ENCODE assay signal across 17 mouse cellular contexts in genomic region chr11:106350853-106351252, GRCm38 (mm10). TPM values are rescaled to one million over a fixed set of nuclear protein-coding genes. Genes with fewer than 3 reads are reported as not detected.
A peak's percentile ranks its signal among the peaks of the same experiment; 100 is the strongest.
DNase-seq lines count a peak whose midpoint lies in the region; ATAC-seq and TF ChIP-seq lines count a peak whose summit lies in the region.
"Had no signal": no experiment of that assay in that cellular context is flagged by ENCODE, and none has a peak within 500 bp of the region (broad histone marks: within the 10 kb centered on the region; RNA-seq: fewer than 3 reads in every experiment).

No protein-coding gene starts in this region.

- H3K4me2 ChIP-seq in hindbrain, embryonic 16.5 days (ENCODE audit: low read length) = no peak overlapping the region
- no peak overlapping the region for H3K4me2 ChIP-seq in stomach, postnatal 0 days (replicated peaks; ENCODE audit: low read depth)
- H3K4me2 ChIP-seq: limb, embryonic 15.5 days; neural tube, embryonic 13.5 days had no signal

- peak; percentile 17 for DNase-seq in hindbrain, embryonic 10.5 days (ENCODE audit: low spot score)
- peak; percentile 24 to 39 for DNase-seq in lung, adult 18-20 months
- DNase-seq in lung, postnatal 14 days = no peak
- peak; percentile 63 to 82 for DNase-seq in gastrocnemius, adult 8-10 months (ENCODE audit: low spot score in 2 of 2)
- no peak for DNase-seq in stomach, postnatal 0 days (ENCODE audit: low spot score)
- DNase-seq in cerebellum, postnatal 25 days = no peak
- DNase-seq: heart, adult 2 months; heart, postnatal 14 days; right cerebral cortex, postnatal 4 days; thymus, postnatal 14 days had no signal

- H3K4me3 ChIP-seq in hindbrain, embryonic 10.5 days = no peak overlapping the region
- no peak overlapping the region for H3K4me3 ChIP-seq in hindbrain, embryonic 16.5 days (ENCODE audit: low read length)
- no peak overlapping the region for H3K4me3 ChIP-seq in stomach, postnatal 0 days (ENCODE audit: low read depth, low read length)
- H3K4me3 ChIP-seq: heart, adult 2 months; limb, embryonic 15.5 days; neural tube, embryonic 13.5 days had no signal

- no peak for TF ChIP-seq CTCF in stomach, postnatal 0 days (IDR thresholded peaks at IDR 0.05; ENCODE audit: low read depth)

- H3K9me3 ChIP-seq in hindbrain, embryonic 10.5 days = no peaks in the 10 kb centered on the region
- no peaks in the 10 kb centered on the region for H3K9me3 ChIP-seq in hindbrain, embryonic 16.5 days (ENCODE audit: control insufficient read depth, low read length)
- no peaks in the 10 kb centered on the region for H3K9me3 ChIP-seq in stomach, postnatal 0 days (ENCODE audit: control insufficient read depth, low read length)
- H3K9me3 ChIP-seq: limb, embryonic 15.5 days; neural tube, embryonic 13.5 days had no signal

- no peak overlapping the region for H3K27ac ChIP-seq in hindbrain, embryonic 10.5 days
- H3K27ac ChIP-seq in hindbrain, embryonic 16.5 days (ENCODE audit: low read depth, low read length) = no peak overlapping the region
- no peak overlapping the region for H3K27ac ChIP-seq in stomach, postnatal 0 days (replicated peaks)
- H3K27ac ChIP-seq: heart, adult 2 months; limb, embryonic 15.5 days; neural tube, embryonic 13.5 days had no signal

- H3K36me3 ChIP-seq in hindbrain, embryonic 10.5 days = no peaks in the 10 kb centered on the region
- no peaks in the 10 kb centered on the region for H3K36me3 ChIP-seq in hindbrain, embryonic 16.5 days (ENCODE audit: control insufficient read depth, insufficient read depth, low read length)
- no peaks in the 10 kb centered on the region for H3K36me3 ChIP-seq in stomach, postnatal 0 days (ENCODE audit: control insufficient read depth, insufficient read depth, low read length)
- H3K36me3 ChIP-seq: limb, embryonic 15.5 days; neural tube, embryonic 13.5 days had no signal

- no peaks in the 10 kb centered on the region for H3K27me3 ChIP-seq in hindbrain, embryonic 10.5 days (ENCODE audit: insufficient read depth, poor library complexity, severe bottlenecking)
- H3K27me3 ChIP-seq in hindbrain, embryonic 16.5 days (replicated peaks; ENCODE audit: control insufficient read depth, insufficient read depth, low read length) = no peaks in the 10 kb centered on the region
- H3K27me3 ChIP-seq in stomach, postnatal 0 days (ENCODE audit: control insufficient read depth, insufficient read depth, low read length) = no peaks in the 10 kb centered on the region
- H3K27me3 ChIP-seq: limb, embryonic 15.5 days; neural tube, embryonic 13.5 days had no signal

- no peak for ATAC-seq in hindbrain, embryonic 16.5 days
- peak; percentile 47; the same call in 1 of the 2 replicates for ATAC-seq in stomach, postnatal 0 days (ENCODE audit: low FRiP score, low TSS enrichment)

- H3K4me1 ChIP-seq in hindbrain, embryonic 10.5 days (replicated peaks) = peaks cover 22% of the 10 kb centered on the region
- no peaks in the 10 kb centered on the region for H3K4me1 ChIP-seq in hindbrain, embryonic 16.5 days (ENCODE audit: control insufficient read depth, insufficient read depth, low read depth, low read length)
- H3K4me1 ChIP-seq in stomach, postnatal 0 days (replicated peaks; ENCODE audit: control insufficient read depth, insufficient read depth) = no peaks in the 10 kb centered on the region
- H3K4me1 ChIP-seq: limb, embryonic 15.5 days; neural tube, embryonic 13.5 days had no signal

- TF ChIP-seq EP300 in stomach, postnatal 0 days (optimal IDR thresholded peaks at IDR 0.05) = no peak

- 71% methylated on average over 5 of the region's 5 CpGs for WGBS in hindbrain, embryonic 10.5 days
- 56% methylated on average over 5 of the region's 5 CpGs for WGBS in hindbrain, embryonic 16.5 days
- 42% methylated on average over 5 of the region's 5 CpGs for WGBS in stomach, postnatal 0 days

- no peak overlapping the region for H3K9ac ChIP-seq in hindbrain, embryonic 16.5 days (ENCODE audit: low read depth, low read length)
- H3K9ac ChIP-seq in stomach, postnatal 0 days (ENCODE audit: low read length) = no peak overlapping the region
- H3K9ac ChIP-seq: limb, embryonic 15.5 days; neural tube, embryonic 13.5 days had no signal

RNA-seq across cellular contexts. Expression of gene Scn4a, which starts 2.2 kb away (rescaled TPM):
- 0.05 TPM in 2 replicates for polyA plus RNA-seq in hindbrain, embryonic 10.5 days (2016; fragmentation: Nextera tagmentation; extraction: Ambion mirVana)
- polyA plus RNA-seq in hindbrain, embryonic 16.5 days (2015; fragmentation: Nextera tagmentation; extraction: Ambion mirVana) = 0.06 TPM in 1 of 2 replicates, not detected in the other
- 100 to 1,000 TPM; 486 to 711 (median 596) TPM for total RNA-seq in gastrocnemius, adult 8-10 months (2022)
- polyA plus RNA-seq in stomach, postnatal 0 days (2015; fragmentation: Nextera tagmentation; extraction: Ambion mirVana) = 0.02 and 0.12 TPM in 2 replicates
- total RNA-seq: megakaryocyte progenitor cell, adult 5-6 weeks; midbrain, postnatal 0 days had no signal
- polyA plus RNA-seq: neural tube, embryonic 13.5 days; stomach, embryonic 14.5 days had no signal

RNA-seq across cellular contexts. Expression of gene Prr29, which starts 14.4 kb away (rescaled TPM):
- polyA plus RNA-seq in hindbrain, embryonic 10.5 days (2016; fragmentation: Nextera tagmentation; extraction: Ambion mirVana) = not detected in 2 replicates
- not detected in 2 replicates for polyA plus RNA-seq in hindbrain, embryonic 16.5 days (2015; fragmentation: Nextera tagmentation; extraction: Ambion mirVana)
- 1 to 10 TPM; 3.3 to 5.5 (median 4.3) TPM for total RNA-seq in gastrocnemius, adult 8-10 months (2022)
- polyA plus RNA-seq in stomach, postnatal 0 days (2015; fragmentation: Nextera tagmentation; extraction: Ambion mirVana) = 0.23 and 0.41 TPM in 2 replicates
- total RNA-seq: common myeloid progenitor, adult 5-6 weeks; megakaryocyte progenitor cell, adult 5-6 weeks had no signal
- polyA plus RNA-seq: midbrain, postnatal 0 days; neural tube, embryonic 13.5 days had no signal

RNA-seq across cellular contexts. Expression of gene Cd79b, which starts 36.3 kb away (rescaled TPM):
- 0.90 and 2.0 TPM in 2 replicates for polyA plus RNA-seq in hindbrain, embryonic 10.5 days (2016; fragmentation: Nextera tagmentation; extraction: Ambion mirVana)
- polyA plus RNA-seq in hindbrain, embryonic 16.5 days (2015; fragmentation: Nextera tagmentation; extraction: Ambion mirVana) = 0.85 and 1.5 TPM in 2 replicates
- total RNA-seq in gastrocnemius, adult 8-10 months (2022) = under 1 TPM in 3 of 4 experiments, not detected in 1; 0.24 to 0.58 (median 0.25) TPM
- polyA plus RNA-seq in stomach, postnatal 0 days (2015; fragmentation: Nextera tagmentation; extraction: Ambion mirVana) = 1.9 TPM in 2 replicates

RNA-seq across cellular contexts. Expression of gene Icam2, which starts 37.0 kb away (rescaled TPM):
- 16.9 and 17.2 TPM in 2 replicates for polyA plus RNA-seq in hindbrain, embryonic 10.5 days (2016; fragmentation: Nextera tagmentation; extraction: Ambion mirVana)
- 15.1 and 17.6 TPM in 2 replicates for polyA plus RNA-seq in hindbrain, embryonic 16.5 days (2015; fragmentation: Nextera tagmentation; extraction: Ambion mirVana)
- total RNA-seq in gastrocnemius, adult 8-10 months (2022) = 1 to 10 TPM; 2.3 to 5.2 (median 4.3) TPM
- 12.7 and 13.2 TPM in 2 replicates for polyA plus RNA-seq in stomach, postnatal 0 days (2015; fragmentation: Nextera tagmentation; extraction: Ambion mirVana)

RNA-seq across cellular contexts. Expression of gene Gh, which starts 49.2 kb away (rescaled TPM):
- not detected in 2 replicates for polyA plus RNA-seq in hindbrain, embryonic 10.5 days (2016; fragmentation: Nextera tagmentation; extraction: Ambion mirVana)
- polyA plus RNA-seq in hindbrain, embryonic 16.5 days (2015; fragmentation: Nextera tagmentation; extraction: Ambion mirVana) = 0.61 TPM in 1 of 2 replicates, not detected in the other
- not detected for total RNA-seq in gastrocnemius, adult 8-10 months (2022)
- not detected in 2 replicates for polyA plus RNA-seq in stomach, postnatal 0 days (2015; fragmentation: Nextera tagmentation; extraction: Ambion mirVana)
- total RNA-seq: common myeloid progenitor, adult 5-6 weeks; heart, adult 2 months; heart, postnatal 14 days; megakaryocyte progenitor cell, adult 5-6 weeks had no signal
- polyA plus RNA-seq: heart, adult 2 months; limb, embryonic 15.5 days; midbrain, postnatal 0 days; neural tube, embryonic 13.5 days; stomach, embryonic 14.5 days had no signal

Comparison
In these comparisons a context has a peak if more than half of its experiments do, and no peak if none do; other contexts are left out.
1. DNase-seq: peak in hindbrain, embryonic 10.5 days (single experiment), lung, adult 18-20 months (2 of 2) and gastrocnemius, adult 8-10 months (2 of 2); none in lung, postnatal 14 days (single experiment), stomach, postnatal 0 days (single experiment) and cerebellum, postnatal 25 days (0 of 2).